Mouse (Mus musculus): Measurements from ENCODE around the gene Dek.

Gene Dek
- long read RNA-seq, experiment 1, partial matches to known transcripts, result 33 of 42 reads
- long read RNA-seq, experiment 1, other reads (novel, unspliced or antisense), result 5 of 42 reads
- long read RNA-seq, experiment 2, partial matches to known transcripts, result 46 of 54 reads
- long read RNA-seq, experiment 2, other reads (novel, unspliced or antisense), result 2 of 54 reads

DNA sequence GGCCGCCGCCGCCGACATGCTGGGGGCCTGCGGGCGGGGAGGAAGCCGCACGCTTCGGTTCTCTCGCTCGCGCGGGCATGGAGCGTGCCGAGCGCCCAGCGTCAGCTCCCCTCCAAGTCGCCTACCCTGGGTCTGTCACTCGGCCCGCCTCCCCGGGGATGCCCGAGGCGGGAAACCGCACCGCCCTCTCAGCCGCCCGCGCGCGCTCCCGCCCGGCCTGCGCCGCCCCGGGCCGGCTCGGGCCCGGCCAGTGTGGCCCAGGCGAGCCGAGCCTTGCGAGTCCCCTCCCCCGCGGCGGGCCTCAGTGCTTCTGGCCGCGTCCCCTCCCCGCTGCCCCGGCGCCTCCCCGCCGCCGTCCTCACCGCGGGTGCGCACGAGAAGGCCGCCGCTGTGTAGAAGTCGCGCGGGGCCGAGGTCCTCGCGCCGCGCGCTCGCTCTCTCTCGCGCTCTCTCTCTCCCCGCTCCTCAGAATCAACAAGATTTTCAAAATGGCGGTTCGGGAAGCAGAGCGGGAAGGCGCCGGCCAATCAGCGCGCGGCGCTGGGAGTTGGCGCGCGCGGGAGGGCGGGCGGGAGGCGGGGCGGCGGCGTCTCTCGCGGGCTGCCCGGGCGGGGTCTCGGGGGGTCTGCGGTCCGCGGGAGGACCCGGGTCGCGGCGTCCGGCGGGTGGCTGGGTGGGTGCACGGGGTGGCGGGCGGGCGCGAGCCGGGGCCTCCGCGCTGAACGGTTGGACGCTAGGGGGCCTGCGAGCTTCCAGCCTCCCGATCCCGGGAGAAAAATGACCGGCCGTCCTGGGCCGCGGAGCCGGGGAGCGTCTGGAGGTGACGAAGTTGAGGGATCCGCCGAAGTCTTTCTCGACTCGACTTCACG lies at the start of gene Dek:
Dek (minus strand) TSS at position 491 of the 869 bp plus-strand sequence.
- intact Hi-C loops (cut with DNase I), result no loop called here

GRCm38 (mm10) chr13:47154866-47155265 lies 48.9 kb upstream of the Dek start:
- intact Hi-C loops (cut with DNase I), result no loop called here

GRCm38 (mm10) chr13:47153206-47153605 lies 47.2 kb upstream of the Dek start:
- intact Hi-C loops (cut with DNase I), result no loop called here

GRCm38 (mm10) chr13:47152390-47152789 lies 46.4 kb upstream of the Dek start:
- intact Hi-C loops (cut with DNase I), result loop anchor here (1.0 kb wide), 1 partner anchor 136 kb away; no protein-coding TSS in a partner anchor

- intact Hi-C loops (cut with DNase I), result no loop called here
Observed at GRCm38 (mm10) chr13:47151060-47151459, 45.1 kb upstream of the Dek start.

GRCm38 (mm10) chr13:47149993-47150392 lies 44.0 kb upstream of the Dek start:
- intact Hi-C loops (cut with DNase I), result no loop called here

DNA sequence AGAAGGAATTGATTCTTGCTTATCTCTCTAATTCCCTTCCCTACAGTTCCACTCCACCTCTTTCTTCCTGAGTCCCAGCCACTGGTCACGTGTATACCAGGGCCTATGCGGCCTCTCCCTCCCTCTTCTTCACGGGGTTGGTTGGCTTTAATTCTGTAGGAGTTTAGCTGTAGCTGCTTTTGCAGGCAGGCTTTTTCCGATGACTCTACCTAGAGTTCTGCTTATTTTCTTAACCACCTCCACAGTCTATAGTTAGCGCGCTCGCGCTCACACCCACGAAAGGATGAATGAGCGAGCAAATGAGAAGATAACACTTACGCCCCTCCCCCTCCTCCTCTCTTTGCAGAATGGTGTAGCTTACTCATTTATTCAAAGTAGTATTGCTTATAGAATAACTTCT lies 42.6 kb upstream of the Dek start:
- intact Hi-C loops (cut with DNase I), result no loop called here

DNA sequence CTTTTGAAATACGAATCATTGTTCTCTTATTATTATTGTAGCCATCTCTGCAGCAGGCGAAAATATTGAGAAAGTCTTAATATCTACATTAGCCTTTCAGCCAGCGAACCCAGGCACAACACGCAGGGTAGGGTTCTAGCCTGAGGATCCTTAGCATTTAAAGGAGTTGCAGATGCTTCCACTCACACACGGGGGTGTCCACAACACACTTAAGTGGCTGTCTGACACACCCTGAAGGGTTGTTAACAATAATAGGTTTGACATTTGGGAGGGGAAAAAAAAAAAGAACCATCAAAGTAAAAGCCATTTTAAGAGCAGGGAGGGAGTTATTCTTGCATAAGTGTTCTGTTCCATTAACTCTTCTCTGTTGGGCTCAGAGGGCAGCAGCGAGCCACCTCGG lies 40.4 kb upstream of the Dek start:
- intact Hi-C loops (cut with DNase I), result no loop called here

- intact Hi-C loops (cut with DNase I), result no loop called here
Observed at GRCm38 (mm10) chr13:47145939-47146338, 39.9 kb upstream of the Dek start.

- intact Hi-C loops (cut with DNase I), result no loop called here
Observed at GRCm38 (mm10) chr13:47142764-47143163, 36.8 kb upstream of the Dek start.

GRCm38 (mm10) chr13:47135741-47136140 lies 29.7 kb upstream of the Dek start:
- intact Hi-C loops (cut with DNase I), result no loop called here

- intact Hi-C loops (cut with DNase I), result no loop called here
Observed at GRCm38 (mm10) chr13:47134836-47135235, 28.8 kb upstream of the Dek start.

DNA sequence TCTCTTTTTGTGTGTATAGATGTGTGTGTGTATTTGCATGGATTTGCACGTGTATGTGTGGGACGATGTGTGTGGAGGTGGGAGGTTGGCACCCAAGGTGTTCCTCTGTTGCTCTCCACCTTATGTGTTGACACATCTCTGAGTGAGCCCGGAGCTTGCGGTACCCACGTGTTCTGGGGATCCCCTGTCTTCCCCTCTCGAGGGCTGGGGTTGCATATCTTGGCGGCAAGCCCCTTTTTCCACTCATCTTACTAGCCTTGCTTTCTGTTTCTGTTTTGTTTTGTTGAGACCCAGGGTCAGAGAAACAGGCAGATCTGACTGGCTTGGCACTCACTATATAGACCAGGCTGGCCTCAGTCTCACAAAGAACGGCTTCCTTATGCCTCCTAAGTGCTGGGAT lies 27.1 kb upstream of the Dek start:
- intact Hi-C loops (cut with DNase I), result no loop called here

DNA sequence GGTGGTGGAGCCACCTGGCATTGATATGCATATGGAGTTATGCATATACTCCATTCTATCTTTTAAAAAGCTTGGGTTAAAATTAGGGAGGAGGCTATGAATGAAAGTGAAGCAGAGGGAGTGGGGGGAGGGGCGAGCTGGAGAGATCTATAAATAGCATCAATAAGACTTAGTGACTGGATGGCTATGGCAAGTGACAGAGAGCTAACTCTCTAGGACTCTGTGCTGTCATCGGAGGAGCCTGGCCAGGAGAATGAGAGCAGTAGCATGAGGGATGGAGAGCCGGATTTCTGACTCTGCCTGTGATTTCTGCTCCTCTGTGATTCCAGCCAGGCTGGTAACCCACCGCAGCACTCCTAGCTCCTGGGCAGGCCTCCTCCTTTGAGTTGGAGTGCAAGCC lies 23.1 kb upstream of the Dek start:
- intact Hi-C loops (cut with DNase I), result no loop called here

DNA sequence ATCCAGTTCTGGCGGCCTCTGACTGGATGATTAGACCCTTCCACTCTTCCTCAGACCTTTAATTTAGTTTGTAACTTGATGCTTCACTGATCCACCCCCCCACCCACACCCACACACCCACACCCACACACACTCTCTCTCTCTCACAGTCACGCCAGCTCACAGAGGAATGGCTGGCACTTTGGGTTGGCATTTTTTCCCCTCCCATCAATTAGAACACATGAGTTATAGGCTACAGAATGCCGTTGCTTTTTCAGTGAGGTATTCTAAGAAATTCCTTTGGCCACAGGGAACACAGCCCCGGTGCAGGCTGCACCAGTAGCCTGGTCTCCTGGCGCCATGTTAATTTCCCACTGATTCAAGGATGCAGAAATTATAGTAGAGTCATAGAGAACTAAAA lies 19.6 kb upstream of the Dek start:
- intact Hi-C loops (cut with DNase I), result no loop called here

DNA sequence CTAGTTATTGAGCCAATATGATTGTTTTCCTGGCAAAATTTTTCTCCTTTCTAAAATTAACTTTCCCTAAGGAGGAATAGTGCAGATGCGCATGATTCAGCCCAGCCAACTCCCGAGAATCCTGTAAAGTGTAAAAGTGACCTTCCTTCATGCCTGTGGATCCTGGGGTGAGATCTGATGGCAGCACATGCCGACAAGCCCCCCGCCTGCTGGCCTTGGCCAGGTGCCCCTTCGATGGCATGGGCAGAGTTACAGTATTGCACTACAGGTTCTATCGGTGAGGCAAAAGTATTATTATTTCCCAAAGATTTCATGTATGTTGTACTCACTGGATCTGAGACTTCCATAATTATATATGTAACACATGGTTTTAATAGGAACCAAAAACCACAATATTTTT lies 19.0 kb upstream of the Dek start:
- intact Hi-C loops (cut with DNase I), result no loop called here

- intact Hi-C loops (cut with DNase I), result no loop called here
Observed at GRCm38 (mm10) chr13:47124449-47124848, 18.4 kb upstream of the Dek start.

DNA sequence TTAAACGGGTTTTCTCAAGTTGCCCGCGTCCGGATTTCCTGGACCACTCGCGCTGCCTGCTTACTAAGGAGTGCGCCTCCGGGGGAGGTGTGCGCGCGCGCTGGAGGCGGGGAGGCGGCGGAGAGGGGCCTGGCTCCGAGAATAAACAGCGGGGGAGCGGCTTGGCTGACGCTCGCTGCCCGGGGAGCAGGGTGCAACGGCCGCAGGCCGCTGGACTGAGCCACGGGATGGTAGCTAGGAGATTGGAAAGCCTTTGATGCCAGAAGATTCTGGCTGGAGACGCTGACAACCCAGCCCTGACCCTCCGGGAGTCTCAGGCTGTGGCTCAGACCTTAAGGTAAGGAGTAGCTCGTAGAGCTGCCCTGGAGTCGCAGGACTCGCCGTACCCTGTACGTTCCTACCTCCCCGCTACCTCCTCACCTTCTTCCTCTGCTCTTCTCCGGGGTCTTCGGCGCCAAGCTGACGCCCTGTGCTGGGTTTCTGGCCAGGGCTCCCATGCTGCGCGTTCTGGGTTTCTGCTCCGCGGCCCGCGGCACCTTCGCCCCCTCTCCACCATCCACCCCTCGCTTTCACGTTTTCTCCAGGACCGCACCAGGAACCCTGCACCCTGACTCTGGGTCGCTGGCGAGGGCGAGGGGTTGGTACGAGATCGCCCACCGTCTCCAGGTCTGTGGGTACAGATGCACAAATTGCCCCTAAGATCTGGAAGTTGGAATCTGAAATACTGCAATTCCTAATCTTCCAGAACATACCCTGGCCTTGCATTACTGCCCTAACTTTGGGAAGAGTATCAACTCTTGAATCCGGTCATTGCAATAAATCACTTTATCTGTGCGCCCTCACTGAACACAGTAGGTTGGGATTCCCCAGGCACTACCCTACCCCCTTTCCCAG lies 16.8 kb upstream of the Dek start, which contains the start of gene Rnf144b:
Rnf144b (plus strand) TSS at position 120 of the 894 bp plus-strand sequence.
- intact Hi-C loops (cut with DNase I), result no loop called here

- intact Hi-C loops (cut with DNase I), result no loop called here
Observed at GRCm38 (mm10) chr13:47121333-47121889, 15.4 kb upstream of the Dek start.

GRCm38 (mm10) chr13:47116000-47116399 lies 10.0 kb upstream of the Dek start:
- intact Hi-C loops (cut with DNase I), result no loop called here

- intact Hi-C loops (cut with DNase I), result no loop called here
Observed at GRCm38 (mm10) chr13:47112924-47113323, 6.9 kb upstream of the Dek start.
